Mouse (Mus musculus) kidney, postnatal 25 days (tissue): ENCODE data around the gene Mis12.

Experiments used
- DNase-seq, 2 experiments: peaks; one replicate each; pipeline ENCODE4 v3.0.0; 2021; ENCODE audit warnings: mixed read lengths in 2 of 2

The Mis12 gene

DNA sequence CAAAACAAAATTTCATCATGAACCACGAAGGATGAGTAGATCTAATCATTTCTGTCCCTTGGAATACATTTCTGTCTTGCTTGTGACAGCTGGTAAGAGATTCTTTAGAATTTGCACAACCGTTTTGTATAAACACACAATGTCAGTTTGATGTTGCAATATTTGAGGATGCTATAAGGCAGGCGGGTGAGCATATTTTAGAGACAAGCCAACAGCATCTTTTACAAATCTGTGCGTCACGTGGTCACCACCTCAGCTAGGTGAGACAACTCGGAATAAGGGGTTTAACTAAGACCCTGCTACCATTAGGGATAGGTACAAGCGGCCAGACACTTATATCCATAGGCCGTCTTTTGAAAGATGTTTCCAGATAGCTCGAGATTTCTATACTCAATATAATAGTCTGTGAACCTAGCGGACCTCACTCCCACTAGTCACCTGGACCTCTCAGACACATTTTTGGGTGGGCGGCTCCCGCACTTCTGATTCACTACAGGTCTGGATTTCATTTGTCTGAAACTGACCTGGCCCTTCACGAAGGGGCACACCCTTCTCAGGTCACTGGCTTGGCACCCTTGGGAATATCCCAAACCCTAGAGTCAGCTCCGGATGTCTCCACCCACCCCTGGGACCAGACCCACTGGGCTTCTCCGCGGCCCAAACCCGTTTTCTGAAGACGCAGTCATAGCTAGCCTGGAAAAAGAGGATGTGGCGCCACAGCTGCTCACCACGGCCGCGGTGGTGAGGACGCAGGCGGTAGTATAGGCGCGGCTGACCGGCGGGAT is 803 bp upstream of the Mis12 start:
- no peak for DNase-seq

DNA sequence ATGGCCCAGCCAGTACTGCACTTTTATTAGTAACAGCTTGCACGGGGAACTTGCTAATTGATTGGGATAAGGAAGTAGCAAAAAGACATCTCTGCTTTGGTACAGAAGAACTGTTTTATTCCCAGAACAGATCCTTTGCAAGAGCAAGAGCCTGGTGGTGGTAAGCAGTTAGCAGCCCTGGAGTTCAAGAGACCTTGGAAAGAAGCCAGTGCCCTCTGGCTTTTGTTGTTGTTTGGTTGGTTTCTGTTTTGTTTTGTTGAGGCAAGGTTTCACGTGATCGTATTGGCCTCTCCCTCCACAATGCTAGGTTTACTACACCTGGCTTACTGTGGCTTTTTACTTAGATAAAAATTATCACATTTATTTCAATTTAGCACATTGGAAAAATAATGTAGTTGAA is 8.9 kb downstream of the Mis12 start:
- no peak for DNase-seq

DNA sequence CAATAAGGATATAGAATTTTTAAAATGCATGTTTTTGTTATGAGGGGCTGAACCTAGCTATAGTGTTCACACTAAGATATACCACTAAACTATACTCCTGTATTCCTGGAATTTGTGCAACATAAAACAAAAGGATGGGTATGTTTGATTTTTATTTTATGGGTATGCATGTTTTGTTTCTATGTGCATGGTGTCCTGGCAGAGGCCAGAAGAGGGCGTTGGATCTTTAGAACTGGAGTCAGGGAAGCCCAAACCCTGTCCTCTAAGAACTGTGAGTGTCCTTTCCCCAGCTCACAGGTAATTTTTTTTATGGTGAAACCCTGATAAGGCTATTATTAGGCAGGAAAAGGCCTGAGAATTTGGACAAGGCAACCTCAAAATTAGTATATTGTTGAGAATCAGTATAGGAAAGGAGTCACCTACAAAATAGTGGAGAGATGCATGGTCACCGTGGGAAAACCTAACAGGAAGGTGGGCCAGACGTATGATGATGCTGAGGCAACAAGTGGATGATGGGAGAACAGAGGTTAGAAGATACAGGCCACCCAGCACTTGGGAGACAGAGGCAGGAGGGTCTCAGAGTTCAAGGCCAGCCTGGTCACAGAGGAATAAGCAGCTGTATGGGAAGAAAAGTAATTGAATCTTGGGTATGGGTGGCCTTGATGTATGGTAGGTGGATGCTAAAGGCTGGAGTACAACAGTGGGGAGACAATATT is 10.2 kb downstream of the Mis12 start:
- DNase-seq = no peak

DNA sequence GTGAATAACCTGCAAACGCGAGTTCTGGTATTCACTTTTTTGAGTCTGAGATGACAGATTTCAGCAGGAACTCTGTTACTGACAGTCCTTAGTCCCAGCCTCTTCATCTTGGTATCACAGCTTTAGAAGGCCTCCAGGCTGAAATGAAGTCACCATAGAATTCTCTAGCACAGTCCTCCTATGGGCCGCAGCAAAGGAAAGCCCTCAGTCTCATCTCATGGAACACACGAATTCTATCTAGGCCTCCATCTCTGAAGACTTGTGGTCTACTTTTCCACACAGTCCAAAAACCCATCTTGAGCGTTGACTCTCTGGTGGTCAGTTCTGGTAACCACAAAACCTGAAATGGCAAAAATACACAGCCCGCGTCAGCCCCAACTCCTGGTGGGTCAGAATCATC is 12.7 kb downstream of the Mis12 start:
- DNase-seq = no peak

DNA sequence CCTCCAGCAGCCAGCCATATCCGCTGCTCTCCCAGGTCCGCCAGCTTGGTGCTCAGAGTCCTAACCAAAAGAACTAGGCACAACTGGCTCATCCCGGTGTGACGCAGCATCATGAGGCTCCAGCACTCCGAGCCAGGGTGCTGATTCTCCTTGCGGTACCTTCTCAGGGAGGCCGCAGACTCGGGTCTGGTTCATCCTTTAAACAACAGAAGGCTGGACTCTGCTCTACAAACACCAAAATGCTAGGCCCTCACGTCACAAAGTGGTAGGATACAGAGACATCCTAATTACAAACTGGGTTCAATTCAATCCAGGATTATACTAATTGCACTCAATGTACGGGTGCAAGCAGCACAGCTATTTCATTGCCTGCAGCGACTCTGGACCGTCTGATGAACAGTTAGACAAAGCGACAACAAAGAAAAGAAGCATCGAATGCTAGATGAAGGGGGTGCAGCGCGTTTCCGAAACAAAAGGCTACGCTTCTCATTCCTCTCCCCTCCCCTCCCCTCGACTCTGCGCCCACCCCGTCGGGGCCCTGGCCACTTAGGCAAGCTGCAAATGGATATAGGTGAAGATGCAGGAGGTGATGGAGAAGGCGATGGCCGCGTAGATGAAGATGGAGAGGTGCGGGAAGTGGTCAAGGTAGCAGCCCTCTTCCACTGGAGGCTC is 13.2 kb downstream of the Mis12 start:
- DNase-seq = no peak

DNA sequence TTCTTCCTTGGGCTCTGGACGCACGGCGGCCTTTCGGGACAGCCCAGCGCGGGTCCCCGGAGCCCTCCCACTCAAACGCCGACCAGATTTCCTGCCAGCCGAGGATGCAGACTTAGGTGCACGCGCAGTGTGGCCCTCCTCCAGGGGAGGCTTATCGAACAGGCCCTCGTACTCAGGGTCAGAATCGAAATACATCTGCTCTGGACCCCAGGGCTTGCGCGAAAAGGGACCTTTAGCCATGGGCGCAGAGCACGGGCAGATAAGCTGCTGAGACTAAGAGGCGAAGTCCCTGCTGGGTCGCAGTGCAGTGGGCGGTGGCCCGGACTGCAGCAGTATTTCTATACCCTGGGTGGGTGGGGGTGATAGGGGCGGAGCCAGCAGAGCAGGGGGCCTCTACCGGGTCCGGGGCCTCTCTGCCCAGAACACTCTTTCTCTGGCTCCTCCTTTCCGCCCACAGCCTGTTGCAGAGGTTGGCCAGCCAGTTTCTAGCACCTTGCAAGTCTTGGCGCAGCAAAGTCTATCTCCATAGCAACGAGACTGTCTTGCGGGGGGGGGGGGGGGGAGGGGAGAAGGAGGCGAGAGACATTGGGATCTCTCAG is 13.9 kb downstream of the Mis12 start, which contains the start of gene 6330403K07Rik:
Gene 6330403K07Rik, minus strand, starts transcription at position 351 of the 599 bp plus-strand sequence.
- DNase-seq = peak in 1 of 2 experiments; percentile 35

DNA sequence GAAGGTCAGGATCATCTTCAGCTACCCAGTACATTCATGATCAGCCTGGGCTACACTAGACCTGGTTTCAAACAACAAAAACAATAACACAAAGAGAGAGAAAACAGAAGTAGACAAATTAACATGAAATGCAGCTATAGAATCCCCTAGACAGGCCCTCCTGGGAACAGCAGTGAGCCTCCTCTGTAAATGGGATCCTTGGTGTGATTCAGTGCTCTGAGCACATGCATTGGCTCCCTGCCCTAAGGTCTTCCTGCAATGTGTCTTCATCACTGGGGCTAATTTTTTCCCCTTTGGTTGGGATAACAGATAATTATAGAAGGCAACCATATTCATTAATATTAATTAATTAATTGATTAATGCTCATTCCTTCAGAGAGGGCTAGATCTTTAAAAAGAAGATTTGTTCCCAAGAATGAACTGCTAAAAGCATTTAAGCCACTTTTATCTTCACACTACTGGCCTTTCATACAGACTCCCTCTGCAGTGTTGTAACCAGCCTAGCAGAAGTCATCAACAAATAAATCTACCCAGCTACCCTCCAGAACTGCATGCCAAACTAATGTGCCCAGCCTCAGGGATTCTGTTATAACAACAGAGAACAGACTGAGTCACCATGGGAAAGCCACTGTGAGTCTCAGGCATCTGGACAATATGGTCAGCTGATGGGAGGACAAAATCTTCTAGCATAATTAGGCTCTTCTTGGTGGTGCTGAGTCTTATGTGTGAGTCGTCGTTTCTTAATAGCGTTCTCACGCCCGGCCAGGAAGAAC is 20.3 kb downstream of the Mis12 start:
- DNase-seq = no peak

DNA sequence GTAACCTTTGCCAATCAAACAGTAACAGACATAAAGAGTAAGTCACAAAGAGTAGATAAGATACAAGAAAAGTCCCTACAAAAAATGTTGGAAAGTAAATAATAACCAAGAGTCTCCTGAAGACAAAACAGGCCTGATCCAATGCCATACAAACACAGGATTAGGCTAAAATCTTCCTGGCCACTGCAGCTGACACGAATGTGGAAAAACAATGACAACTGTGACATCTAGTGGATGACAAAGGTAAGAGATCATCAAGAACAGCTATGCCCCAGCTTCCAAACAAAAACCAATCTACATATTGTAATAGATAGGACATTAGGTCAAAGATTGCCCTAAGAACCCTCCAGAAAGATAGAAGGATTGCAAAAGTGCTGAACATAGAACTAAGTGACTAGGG is 33.1 kb downstream of the Mis12 start:
- no peak for DNase-seq

DNA sequence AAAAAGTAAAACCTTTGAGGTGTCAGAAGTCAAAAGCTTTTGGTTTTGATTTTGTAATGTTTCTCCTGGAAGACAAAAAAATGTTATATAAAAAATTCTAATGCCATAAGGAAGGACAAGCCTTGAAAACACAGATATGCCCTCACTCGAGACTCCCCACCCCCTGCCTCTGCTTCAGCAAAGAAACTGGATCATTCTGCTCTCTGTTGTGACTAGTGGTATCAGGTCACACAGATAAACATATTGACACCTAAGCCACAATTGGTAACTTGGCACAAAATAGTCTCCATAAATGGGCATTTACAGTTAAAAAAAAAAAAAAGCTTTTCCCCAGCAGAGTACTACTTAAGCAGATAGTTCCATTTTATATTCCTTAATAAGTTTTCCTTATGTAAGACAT is 56.9 kb downstream of the Mis12 start:
- DNase-seq = no peak
